Mouse (Mus musculus) layer of hippocampus, adult 9-11 months (tissue): ENCODE data around the gene Ccl6.

Experiments
- DNase-seq: peaks from one replicate; pipeline ENCODE4 v3.0.0; 2022

Ccl6 gene

GRCm38 (mm10) chr11:83595669-83596455 lies 3.0 kb upstream of the Ccl6 start:
- DNase-seq = peak; percentile 12

DNA sequence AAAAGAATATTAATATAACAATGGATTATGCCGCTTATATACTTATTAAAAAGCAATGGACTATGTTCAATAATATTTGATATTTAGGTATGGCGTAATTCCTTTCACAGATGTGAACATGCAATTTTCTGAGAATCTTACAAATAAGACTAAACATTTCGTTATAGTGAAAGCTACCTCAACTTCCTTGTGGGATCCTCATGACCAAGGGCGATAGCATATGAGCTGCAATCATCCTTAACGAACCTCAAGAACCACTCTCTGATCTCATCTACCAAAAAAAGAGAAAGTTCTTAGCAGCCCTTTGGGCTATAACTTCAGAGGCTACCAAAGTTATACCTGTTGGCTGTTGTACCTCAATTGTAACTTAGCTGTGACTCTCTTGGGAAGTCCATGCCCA lies 566 bp upstream of the Ccl6 start:
- no peak for DNase-seq

GRCm38 (mm10) chr11:83584232-83584631 lies 8.7 kb downstream of the Ccl6 start:
- no peak for DNase-seq

DNA sequence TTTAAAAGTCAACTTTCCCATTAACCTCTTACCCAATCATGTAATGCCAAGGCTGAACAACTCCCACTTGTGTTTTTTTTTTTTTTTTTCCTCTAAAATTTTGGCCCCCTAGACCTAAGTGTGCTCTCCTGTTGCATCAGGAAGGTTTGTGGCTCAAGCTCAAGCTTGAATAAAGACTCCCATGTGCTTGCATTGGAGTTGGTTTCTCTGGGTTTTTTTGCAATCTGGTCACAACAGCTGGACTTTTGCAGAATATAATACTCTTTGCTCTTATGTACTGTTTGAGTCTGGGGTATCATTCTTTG lies 9.5 kb downstream of the Ccl6 start:
- no peak for DNase-seq

DNA sequence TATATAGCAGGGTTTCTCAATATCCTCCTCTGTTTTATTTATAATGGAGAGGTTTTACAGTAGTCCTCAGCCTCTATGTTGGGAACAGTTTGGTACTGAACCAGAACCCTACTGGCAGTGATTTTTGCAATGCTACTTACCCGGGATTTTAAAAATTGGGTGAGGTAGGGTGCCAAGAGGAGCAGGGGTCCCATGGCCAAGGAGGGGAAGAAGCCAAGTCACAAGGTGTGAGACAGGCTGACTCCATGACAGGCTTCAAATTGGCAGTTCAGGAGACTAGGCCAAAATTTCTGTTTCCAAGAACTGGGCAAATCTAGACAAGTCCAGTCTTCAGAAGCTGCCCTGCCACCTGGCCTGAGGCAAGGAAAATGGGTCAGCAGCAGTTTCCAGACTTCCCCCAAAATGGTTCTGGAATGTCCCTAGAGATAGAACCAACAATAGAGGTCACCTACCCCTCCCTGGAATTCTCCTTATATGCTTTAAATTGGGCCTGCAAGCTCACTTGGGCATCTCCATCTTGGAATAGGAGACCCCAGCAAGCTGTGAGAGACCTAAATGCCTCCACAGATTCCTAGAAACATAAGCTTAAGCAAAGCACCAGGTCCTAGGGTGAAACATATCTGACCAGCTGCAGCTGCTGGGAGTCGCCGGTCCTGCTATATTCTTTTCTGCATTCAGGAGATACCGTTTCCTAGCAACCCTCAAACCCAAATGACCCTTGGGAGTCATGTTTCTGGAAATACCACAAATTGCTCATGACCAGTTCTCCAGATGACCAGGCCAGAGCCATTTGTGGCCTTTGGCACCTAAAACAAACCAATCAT lies 10.0 kb downstream of the Ccl6 start:
- no peak for DNase-seq

DNA sequence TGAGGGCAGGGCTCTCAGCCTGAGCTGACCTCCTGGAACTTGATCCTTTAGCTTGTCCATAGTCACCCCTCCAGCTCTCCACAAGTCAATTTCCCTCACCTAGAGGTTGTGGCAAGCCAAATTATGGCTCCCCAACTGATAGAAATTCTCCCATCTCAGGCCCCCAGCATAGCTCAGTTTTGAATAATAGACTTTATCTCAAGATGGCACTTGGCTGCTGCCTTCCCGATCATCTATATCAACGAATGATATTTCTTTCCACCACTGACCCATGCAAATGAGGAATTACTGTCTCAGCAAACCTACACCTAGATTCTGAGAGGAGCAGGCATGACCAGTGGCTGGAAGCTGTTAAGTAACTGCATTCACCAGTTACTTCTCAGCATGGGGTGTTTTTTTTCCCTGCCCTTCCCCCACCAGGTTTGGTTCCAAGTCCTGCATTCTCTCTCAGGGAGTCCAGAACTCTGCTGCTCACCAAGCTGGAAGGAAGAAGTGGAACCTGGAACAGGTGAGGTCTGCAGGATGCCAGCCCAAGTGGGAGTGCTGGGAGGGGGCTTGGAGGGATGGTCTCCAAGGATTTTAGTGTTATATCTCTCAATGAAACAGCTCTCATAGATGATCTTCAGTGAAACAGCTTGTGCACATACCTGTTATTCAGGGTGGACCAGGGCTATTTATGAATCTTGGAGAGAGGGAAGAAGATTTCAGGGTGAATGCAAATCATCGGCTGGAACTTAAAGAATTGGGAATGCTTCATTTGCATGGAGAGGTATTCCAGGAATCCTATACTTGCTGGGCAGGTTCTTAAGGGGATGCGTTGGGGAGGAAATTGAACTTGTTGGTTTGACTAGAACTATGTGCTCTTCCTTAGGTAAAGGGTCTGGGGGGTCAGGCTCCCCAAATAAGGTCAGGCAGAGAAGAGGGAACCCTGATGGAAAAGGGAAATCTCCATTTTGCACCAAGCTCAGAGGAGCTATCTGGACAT lies 11.0 kb downstream of the Ccl6 start:
- no peak for DNase-seq

DNA sequence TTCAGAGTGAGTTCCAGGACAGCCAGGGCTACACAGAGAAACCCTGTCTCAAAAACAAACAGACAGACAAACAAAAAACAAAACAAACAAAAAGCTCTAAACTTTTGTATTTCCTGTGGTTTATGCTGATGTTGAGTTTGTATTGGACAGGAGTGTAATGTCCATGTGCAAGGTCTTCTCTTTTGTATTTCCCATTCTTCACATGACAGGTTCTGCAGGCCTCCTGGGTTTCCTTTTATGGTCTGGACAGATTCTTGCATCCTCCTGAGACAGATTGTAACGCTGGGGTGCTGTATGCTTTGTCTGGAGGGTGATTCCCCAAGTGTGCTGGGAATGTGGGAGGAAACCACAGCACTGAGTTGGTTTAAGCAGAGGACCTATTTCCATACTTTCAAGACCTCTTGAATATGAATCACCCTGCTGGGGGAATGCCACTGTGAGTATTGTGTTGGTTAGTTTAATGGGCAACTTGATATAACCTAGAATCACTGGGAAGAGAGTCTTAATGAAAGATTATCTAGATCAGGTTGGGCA lies 12.1 kb downstream of the Ccl6 start:
- DNase-seq = no peak

- no peak for DNase-seq
Observed at GRCm38 (mm10) chr11:83578999-83579398, 13.9 kb downstream of the Ccl6 start.

DNA sequence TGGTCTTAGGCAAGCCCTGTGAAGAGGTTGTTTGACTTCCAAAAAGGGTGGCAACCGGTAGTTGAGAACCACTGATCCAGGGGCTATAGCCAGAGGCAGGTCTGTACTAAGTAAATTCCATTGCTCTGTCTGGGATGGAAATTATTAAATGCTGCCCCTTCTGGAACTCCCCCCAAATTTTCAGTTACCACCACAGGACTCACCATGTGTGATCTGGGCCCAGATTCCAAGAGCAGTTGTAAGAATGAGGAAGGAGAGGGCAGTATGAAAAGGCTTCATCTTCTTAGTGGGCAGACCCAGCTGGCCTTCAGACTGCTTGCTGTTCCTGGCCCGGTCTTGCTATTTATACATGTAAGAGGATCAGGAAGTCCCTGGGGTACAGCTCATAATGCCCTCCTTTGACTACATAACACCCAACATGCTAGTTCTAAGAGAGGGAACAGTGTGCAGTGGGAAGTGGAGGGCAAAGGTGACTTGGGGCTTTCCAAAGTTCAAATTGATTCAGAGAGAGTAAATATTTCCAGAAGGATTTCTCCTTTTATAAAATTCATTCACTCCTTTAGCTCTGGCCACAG lies 14.6 kb downstream of the Ccl6 start, which contains the start of gene Ccl9:
Gene Ccl9 (minus strand): TSS at position 451 of the 575 bp plus-strand sequence.
- peak; percentile 33 for DNase-seq

DNA sequence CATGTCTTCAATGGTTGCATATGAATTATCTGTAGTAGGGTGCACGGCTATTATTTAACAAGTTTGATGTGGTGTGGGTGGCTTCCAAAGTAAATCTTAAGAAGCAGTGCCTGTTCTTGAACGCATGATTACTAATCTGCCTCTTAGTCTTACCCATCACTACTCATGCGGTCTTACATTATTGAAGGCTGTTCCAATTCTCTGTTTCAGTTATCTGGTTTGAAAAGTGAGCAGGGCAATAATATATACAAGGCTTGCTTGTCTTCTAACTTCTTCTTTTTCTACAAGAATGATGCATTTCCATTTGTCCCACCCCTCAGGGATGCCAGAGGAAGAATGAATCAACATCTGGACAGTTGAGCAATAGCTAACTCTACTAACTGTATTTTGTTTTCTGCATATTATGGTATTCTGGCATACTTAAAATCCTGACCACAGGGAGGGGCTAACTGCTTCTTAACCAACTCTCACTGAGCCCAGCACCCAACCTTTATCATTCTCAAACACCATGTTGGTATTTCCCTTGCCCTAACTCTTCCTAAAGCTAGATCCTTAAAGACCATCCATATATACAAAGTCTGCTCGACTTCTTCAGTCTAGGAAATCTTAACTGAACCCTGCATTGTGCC lies 15.8 kb downstream of the Ccl6 start:
- DNase-seq = no peak

DNA sequence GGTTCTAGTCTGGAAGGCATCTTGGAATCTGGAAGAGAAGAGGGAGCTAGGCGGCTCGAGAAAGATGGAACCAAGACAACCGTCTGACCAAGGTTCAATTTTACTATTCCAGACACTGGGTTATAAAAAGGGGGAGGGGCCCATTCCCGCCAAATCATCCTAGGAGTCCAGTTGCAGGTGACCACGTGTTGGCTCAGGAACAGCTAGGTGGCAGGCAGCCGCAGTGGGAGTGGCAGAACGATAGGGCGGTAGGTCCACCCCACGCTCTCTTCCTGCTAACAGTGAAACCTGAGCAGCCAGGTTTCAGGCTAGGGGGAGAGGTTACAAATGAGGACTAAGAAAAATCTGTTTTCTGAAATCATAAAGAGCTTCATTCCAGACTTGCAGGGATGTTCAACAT lies 20.1 kb downstream of the Ccl6 start:
- DNase-seq = no peak

GRCm38 (mm10) chr11:83572223-83572622 lies 20.7 kb downstream of the Ccl6 start:
- DNase-seq = peak; percentile 55

DNA sequence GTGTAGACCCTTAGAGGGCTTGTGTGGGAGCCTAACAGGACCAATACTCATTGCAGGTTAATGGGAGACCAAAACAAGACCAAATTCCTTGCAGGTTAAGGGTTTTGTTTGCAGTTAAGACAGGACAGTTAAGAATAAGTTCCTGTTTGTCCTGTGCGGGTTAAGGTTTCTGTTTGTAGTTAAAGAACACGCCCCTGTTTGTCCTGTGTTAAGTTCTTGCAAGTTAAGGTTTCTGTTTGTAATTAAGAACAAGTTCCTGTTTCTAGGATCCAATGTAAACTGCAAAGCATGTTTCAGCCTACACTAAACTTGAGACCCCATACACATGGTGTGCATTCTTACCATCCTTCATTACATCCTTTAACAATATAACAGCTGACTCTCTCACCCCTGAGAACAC lies 22.7 kb downstream of the Ccl6 start:
- no peak for DNase-seq

DNA sequence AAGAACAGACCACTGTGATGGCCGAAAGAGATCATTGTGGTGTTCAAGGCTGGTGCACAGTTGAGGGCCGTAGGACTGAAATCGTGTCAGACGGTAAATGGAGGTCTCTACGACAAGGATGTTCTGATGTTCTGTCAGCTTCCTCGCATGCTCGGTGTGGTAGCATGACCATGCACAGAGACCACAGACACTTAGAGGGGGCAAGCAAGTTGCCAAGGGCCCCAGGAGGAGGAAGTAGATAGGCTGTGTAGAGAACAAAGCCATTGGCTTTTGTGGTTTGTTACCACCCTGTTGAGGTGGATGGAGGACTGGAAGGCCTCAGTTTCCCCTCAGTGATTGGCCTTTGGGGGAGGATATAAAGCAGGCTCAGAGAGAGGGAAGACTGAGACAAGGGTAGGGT lies 23.6 kb downstream of the Ccl6 start:
- no peak for DNase-seq

DNA sequence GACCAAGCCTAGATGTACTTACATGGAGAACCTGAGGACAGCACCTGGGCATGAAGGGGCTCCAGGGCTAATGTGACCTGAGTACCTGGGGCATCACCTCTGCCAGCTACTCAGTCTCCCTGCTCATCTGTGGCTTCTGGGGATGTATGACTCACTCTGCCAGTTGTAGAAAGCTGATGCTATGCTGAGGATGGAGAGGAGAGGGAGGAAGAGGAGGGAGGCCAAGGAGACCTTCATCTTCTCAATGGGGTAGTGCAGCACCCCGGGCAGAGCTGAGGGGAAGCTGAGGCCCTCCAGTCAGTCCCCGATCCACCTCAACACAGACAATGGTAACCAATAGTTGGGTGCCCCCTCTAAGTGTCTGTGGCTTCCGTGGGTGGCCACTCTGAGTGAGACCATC lies 24.1 kb downstream of the Ccl6 start:
- no peak for DNase-seq

- DNase-seq = no peak
Observed at GRCm38 (mm10) chr11:83568061-83568460, 24.8 kb downstream of the Ccl6 start.

- no peak for DNase-seq
Observed at GRCm38 (mm10) chr11:83567311-83567710, 25.6 kb downstream of the Ccl6 start.

DNA sequence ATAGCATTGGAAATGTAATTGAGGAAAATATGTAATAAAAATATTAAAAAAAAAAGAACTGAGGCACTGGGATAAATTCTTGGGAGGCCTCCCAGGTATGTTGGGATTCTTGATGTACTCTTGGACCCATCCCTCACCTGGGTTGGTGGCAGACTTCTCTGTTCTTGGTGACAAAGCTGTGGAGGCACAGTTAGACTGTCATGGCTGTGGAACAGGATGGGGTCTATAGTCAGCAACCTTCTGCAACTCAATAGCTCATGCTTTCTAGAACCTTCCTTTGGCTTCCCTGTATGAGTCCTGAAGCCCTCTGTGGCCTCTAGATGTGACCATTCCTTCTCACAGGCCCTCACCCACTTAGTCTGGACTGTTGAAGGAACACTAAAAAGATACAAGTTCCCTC lies 26.3 kb downstream of the Ccl6 start:
- no peak for DNase-seq

- no peak for DNase-seq
Observed at GRCm38 (mm10) chr11:83563754-83564153, 29.1 kb downstream of the Ccl6 start.

DNA sequence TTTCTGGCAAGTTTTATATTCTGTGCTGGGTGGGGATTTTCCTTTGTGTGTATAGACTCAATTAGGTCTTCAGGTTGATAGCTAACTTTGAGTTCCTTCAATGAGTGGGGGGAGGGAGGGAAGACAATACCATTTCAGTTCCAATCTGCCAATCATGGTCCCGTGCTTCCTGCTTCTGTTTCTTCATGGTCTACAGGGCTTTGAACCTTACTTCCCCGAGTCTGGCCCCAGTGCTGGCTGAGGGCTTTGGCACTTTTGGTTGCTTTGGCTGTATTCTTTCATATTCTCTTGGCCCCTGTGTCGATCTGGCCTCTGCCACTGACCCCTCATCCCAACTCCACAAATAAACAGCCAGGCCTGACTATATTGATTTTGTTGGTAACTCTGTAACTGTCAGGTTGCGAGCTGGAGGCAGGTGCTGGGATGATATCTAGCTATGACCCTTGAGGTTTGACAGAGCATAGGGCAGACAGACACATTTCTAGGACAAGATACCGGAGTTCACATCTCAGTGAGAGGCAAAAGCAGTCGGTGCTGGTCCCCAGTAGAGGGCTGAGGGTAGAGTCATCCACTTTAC lies 30.5 kb downstream of the Ccl6 start:
- no peak for DNase-seq

- DNase-seq = peak; percentile 36
Observed at GRCm38 (mm10) chr11:83560405-83560804, 32.5 kb downstream of the Ccl6 start.

DNA sequence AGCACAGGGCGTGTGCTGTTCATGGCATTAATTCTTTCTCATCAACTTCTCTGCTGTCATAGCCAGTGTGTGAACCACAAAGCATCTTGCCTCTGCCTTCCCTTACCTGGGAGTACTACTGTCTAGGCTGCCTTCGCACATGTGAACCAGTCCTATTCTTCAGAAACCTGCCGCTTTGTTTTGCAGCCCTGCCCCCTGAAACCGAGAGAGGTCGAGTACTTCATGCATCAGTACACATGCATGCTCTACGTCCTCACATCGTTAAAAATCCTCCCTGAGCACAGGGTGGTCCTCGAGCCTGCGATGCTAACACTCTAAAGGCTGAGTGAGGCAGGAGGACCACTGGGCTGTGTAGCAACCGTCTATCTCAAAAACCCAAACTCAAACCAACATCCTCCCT lies 35.8 kb downstream of the Ccl6 start:
- no peak for DNase-seq
